Mouse (Mus musculus): ENCODE measurements around the gene Mettl13.

The Mettl13 gene

DNA sequence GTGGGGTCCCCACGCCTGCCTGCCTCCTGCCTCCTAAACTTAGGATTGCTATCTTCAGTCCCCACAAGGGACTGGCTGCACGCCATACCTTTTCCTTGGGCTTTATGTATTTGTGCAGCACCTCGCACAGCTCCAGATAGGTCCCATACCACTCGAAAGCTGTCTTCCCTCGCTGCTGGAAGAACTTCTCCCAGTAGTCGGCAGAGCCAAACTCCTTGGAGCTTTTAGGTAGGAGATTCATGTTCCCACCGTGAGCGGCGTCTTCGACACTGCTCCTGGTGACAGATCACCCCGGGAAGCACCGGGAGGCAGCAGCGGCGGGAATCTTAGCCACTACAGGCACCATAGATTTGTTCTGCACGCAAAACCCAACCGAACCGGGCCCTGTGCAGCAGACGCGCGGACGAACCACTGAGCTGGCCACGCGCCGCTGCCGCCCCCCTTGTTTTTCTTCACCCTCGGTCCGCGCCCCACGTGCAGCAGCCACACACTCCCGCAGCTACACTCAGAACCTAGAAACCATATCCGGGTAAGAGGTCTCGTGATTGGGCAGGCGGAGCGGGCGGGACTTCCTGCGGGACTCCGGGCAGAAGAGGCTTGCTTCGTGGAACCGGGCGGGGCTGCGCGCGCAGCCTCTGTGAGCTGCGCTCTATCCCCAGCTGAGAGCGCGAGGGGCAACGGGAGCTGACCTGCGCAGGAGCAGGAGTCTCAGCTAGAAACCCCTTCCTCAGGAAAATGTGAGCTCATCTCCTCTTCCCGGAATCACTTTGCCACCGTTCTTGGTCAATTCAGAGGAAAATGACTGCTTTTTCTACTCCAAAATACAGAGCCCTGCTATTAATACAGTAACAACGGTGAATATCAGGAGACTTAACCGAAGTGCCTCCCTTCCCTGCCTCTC is at the start of gene Mettl13:
Mettl13 (minus strand) TSS at position 536 of the 901 bp plus-strand sequence.
- peak; percentile 68 to 75 for DNase-seq (ENCODE audit: low spot score in 2 of 2)

DNA sequence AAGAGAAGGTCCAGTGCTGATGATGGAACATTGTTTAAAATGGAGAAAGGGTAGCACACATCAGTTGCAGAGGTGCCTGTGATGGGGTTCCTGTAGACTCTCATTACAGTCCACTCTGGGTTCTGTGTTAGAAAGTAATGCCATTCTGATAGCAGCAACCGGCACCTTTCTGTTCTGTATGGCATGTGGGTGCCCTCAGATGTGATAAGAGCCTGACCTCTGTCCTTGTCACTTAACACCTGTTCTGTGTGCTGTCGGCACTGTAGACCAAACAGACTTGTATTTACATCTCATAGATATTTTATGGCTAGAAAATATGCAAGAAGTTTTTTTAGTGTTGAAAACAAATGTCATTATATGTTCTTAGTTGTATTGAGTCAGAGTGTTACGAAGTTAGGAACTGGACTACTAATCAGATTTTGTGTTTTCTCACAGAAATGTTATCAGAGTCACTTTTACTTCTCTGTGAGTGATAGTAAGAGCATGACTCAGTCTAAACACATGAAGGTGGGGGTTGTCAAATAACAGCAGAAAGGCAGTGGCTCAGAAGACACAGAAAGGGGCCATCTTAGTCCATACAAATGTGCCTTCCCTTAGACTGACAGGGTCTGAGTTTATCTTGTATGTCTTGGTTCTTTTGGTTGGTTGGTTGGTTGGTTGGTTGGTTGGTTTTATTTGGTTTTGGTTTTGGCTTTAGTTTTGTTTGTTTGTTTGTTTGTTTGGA is 49.2 kb upstream of the Mettl13 start:
- DNase-seq (ENCODE audit: low spot score in 2 of 2): no peak

DNA sequence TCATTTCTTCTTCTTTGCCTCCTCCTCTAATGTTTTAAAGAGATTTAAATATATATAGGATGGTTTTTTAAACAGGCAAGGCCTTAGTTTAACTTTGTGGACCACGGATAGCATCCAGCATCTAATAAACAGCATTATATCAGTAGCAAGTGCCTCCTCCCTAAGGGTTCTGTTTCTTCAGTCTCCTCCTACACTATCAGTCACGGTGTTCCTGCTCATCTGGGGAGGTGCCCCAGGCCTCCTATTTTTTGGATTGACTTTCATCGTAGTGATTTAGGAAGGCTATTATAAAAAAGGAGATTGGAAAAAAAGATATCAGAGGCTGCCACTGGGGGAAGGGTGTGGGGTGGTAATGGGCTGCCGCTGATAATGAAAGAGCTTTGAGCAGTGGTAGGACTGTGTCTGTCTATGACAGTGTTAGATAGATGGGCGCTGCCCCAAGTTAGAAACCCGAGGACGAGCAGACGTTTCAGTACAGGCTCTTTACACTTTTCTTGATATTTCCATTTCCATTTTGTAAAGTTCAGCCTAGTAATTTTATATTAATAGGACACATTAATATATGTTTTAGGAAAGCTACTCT is 42.2 kb upstream of the Mettl13 start:
- no peak for DNase-seq (ENCODE audit: low spot score in 2 of 2)

DNA sequence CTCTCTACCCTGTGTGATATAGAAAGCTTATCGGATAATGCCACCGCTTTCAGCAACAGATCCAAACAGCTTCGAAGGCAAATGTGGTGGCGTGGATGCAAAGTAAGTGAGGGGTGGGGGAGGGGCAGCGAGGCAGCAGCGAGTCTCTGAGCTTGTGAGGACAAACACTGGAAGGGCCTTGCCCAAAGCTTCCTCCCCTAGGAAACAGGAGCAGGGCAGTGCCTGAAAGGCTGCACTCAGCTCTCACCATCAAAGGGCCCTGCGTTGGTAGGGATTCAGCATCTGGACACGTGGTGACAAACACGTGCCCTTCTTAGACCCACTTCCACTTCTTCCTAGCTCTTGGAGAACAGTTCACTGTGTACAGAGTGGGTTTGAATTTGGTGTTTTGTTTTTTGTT is 41.1 kb upstream of the Mettl13 start:
- no peak for DNase-seq (ENCODE audit: low spot score in 2 of 2)

DNA sequence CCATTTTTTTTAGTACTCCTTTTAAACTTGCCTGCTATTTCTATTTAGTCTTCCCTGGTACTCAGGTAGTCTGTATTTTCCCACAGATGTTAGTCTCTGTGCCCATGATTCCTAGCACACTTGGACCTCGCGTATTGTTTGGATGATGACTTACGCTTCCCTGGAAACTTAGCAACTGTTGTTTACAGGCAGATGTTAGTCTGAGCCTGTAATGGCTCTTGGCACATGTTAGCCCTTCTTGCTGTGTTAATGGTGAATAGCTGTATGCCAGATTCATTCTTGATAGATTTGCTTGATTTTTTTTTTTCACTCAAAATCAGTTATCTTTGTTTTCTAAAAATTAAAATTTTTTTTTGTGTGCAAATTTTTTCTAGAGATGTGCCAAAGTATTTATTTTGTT is 40.3 kb upstream of the Mettl13 start:
- DNase-seq (ENCODE audit: low spot score in 2 of 2): no peak

DNA sequence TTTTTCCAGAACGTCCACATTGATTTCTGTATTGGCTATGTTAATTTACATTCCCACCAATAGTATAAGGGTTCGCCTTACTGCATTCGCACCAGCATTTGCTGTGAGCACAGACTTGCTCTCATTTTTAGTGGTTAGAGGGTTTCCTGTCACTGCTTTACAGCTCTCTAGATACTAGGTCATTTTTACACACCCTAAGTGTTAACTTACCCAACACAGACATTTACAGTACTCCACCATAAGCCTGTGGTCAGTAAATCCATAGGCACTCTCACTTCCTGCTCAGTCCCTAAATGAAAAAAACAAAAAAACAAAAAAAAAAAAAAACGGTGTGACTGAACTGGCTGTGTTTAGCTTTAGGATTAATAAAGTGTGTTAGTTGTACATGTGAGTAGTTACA is 37.9 kb upstream of the Mettl13 start:
- no peak for DNase-seq (ENCODE audit: low spot score in 2 of 2)

DNA sequence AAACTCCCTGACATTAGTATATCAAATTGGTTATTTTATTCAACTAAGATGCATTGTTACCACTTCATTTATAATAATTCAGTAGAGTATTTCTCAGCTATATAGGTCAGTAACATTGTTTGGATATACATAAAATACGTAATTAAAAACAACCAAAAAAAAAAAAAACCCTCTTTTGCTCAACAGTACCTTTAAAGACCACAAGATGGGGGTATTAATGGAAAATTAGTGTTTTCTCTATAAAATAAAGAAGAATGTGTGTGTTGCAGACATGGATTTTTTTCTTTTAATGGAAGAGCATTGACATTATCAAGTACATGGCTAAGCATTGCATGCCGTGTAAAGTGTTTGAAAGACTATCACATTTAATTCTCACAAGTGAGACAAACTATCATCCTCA is 34.5 kb upstream of the Mettl13 start:
- DNase-seq (ENCODE audit: low spot score in 2 of 2): no peak

DNA sequence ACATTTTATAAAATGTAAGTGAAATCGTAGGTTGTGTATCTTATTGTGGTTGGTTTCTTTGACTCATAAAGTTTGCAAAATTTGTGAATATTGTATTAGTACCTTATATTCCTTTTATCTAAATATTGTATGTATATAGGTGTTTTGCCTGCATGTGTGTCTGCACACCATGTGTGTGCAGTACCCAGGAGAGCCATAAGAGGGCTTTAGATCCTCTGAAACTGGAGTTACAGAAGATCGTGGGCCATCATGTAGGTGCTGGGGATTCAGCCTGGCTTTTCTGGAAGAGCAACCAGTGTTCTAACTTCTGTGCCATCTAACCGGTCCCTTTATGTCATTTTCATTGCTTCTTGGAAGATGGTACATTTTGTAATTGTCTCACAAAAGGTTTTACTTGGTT is 26.7 kb upstream of the Mettl13 start:
- no peak for DNase-seq (ENCODE audit: low spot score in 2 of 2)

DNA sequence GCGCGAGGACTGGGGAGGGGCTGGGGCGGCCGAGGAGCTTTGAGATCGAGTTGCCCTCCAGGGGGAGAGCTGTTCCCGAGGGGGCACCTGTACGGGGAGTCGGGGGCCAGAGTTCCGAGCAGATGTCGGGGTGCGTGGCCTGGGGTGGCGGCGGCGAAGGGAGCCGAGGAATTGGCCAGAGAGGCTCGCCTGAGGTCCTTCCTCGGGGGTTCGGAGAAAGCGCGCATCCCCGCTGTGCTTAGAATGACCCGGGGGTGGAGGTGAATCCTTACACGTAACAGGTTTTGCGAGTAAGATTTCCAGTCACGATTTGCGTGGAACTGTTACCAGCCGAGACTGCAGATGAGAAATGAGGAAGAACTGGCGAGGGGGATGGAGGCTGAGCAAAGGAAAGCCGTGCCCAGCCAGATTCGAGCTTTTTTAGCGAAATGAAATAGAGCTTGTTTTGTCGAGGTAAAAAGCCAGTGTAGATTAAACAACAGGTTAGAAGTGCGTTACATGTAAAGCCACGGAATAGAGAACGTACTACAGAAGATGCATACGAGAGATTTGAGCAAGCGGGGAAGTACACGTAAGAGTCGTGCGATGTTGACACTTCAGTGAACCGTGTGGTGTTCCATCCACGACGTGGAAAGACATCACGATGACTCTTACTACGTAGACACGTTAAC is 22.7 kb upstream of the Mettl13 start:
- DNase-seq (ENCODE audit: low spot score in 2 of 2): peak in 1 of 2 experiments; percentile 29

DNA sequence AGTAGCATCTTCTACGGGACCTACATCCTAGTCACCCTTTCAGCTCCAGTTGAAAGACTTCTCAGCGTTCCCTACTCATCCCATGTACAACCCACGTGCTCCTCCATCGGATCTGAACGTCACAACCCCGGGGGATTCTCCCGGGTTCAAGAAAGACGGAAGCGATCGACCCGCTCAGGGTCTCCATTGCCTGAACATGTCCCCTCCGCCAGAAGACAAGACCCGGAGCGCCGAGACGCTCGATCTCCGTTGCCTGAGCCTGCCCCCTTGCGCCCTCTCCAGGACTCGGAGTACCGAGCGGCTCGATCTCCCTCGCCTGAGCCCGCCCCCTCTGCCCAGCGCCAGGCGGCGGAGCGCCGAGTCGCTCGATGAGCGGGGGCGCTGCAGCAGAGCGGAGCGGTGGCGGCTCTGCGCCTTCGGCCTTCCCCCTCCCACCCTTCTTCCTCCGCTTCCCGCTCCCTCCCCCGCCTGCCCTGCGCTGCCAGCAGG is 22.0 kb upstream of the Mettl13 start, which contains the start of gene Vamp4:
Vamp4 (plus strand) TSS at position 256 of the 489 bp plus-strand sequence.
- peak; percentile 80 to 82 for DNase-seq (ENCODE audit: low spot score in 2 of 2)

DNA sequence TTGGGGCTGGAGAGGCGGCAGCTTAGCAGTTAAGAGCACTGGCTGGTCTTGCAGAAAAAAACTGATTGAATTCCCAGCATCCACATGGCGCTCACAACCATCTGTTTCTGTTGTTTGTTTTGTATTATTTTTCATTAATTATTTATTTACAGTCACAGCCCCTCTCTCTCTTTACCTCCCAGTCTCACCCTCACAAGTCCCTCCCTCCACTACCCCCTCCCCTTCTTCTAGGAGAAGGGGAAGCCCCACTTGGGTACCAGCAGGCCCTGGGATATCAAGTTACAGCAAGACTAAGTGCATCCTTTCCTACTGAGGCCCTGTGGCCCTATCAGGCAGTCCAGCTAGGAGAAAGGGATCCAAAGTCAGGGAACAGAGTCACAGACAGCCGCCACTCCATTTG is 19.0 kb upstream of the Mettl13 start:
- DNase-seq (ENCODE audit: low spot score in 2 of 2): no peak

DNA sequence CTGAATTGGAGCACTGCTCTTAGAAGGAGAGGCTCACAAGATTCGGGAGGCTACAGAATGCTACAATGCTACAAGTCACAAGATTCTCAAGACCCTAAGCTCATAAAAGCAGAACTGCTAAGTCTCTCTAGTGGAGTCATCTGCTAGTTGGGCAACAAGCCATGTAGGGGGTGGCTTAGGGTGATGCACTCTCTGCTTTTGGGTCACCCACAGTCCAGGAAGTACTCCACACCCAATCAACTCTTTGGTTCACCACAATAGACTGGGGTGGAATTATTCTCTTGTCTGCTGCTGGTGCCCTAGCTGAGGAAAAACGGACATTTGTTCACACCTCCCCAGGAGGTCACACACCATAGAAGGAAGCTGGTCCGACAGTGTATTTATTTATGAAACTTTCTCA is 16.6 kb upstream of the Mettl13 start:
- DNase-seq (ENCODE audit: low spot score in 2 of 2): no peak

DNA sequence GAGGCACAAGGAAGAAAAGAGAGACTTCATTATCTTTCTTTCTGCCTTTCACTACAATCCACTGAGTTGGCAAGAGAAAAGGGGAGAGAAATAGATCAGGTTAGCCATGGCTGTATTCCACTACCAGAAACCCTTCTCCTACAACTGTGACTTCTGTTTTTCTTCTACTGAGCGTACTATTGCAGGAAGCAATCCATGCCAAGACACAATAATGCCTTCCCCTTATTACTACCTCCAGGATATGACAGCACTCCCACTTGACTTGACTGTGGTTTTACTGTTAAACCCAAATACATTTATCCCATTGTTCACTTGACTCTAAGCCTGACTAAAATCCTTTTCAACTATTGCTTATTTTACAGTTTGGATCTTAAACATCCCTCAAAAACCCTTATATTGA is 14.9 kb upstream of the Mettl13 start:
- no peak for DNase-seq (ENCODE audit: low spot score in 2 of 2)

DNA sequence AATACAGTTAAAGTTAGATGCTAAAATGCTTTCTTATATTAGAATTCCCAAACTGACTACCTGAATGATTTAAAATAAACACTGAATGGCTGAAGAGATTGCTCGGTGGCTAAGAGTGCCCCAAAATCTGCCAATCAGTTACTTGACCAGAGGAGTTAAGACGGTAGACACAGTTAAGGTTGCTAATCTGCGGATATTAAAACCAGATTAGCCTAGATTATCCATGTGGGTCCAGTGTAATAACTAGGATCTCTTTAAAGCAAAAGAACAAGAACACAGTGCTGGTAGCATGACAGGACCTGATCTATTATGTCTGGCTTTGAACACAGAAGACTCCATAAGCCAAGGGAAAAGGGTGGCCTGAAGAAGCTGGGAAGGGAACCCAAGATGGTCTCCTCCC is 5.8 kb upstream of the Mettl13 start:
- no peak for DNase-seq (ENCODE audit: low spot score in 2 of 2)

DNA sequence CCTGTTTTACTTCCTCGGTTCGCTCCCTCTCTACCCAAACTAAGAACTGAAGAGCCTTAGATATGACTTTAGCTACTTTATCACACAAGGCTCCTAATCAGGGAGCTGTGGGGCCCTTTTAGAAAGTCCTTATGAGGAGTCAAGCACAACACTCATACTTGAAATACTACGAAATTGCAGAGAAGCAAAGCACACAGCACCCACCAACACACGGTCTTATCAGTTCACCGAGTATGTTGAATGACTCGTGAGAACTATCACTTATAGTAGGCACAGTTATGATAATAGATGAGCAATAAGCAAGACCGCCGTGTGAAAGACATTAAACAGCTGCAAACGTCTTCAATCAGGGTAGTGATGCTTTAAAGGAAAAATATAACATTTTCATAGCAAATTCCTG is 4.6 kb upstream of the Mettl13 start:
- DNase-seq (ENCODE audit: low spot score in 2 of 2): no peak

DNA sequence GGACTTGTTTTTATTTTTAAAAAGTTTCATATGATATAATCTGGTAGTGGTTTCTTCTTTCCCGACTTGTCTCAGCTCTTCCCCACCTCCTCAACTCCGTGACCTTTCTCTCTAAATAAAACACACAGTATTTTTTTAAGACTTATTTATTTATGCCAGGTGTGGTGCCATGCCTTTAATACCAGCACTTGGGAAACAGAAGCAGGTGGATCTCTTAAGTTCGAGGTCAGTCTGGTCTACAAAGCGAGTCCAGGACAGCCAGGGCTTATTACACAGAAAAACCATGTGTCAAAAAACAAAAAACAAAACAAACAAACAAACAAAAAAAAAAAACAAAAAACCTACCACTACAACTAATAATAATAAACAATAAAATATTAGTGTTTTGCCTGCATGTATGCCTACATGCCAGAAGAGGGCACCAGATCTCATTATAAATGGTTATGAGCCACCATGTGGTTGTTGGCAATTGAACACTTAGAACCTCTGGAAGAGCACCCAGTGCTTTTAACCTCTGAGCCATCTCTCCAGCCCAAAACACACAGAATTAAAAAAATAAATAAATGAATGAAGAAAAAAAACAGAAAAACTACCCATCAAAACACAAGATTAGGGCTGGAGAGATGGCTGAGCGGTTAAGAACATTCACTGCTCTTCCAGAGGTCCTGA is 1.4 kb upstream of the Mettl13 start:
- DNase-seq (ENCODE audit: low spot score in 2 of 2): no peak

DNA sequence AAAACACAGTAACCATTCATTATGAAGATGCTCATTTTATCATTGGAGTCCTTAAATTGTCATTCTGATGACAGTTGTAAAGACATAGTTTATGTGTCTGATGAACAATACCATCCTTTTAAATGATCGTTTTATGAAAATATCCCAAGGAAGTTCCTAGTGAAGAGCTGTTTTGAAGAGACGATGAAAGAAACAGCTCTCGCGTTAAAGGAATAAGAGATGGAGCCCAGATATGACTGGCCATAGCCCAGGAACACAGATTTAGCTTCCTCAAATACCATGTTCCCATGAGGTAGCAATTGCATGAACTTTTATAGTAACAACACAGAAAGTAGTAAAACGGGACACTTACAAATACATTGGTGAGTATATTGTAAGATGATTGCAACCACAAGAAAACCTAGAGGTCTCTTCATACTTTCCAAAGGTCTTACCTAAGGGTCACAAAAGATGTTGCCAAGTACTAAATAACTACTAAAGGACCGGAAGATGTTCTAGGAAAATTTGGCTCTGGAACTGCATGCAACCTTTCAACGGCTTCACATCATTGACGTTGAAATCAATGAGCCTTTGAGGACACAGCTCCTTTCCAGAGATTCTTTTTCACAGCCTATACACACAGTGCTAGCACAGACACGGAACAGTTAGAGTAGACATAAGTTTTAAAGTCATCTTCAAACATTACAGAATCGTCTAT is 714 bp upstream of the Mettl13 start:
- no peak for DNase-seq (ENCODE audit: low spot score in 2 of 2)

DNA sequence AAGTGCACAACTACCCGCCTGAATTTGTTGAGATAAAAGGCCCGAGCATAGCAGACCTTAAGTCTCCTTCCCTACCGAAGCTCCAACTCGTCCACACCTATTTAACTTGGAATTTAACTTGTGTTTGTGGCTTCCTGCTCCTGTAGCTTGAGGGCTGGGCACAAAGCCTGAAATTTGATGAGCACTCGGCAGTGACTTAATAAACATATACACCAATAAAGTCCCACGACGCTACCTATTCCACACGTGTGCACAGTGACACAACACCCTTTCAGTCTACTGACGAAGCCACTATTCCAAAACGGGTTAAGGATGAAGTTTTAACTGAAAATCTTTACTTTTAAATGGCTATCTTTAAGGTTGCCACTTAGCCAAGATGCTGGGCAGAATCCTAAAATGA is 744 bp downstream of the Mettl13 start:
- no peak for DNase-seq (ENCODE audit: low spot score in 2 of 2)

DNA sequence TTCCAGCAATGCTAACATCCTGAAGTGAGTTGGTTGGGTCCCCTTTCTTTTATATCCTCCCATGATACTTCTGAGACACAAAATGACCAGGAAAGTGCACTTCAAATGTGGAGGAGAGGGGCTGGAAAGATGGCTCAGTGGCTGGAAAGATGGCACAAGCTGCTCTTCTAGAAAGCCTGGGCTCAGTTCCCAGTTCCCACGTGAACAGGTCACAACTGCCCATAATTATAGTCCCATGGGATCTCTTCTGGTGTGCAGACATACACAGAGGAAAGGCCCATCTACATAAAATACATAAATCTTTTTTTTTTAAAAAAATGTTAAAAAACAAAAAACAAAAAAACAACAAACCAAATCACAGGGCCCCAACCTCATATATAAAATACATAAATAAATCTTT is 5.1 kb downstream of the Mettl13 start:
- DNase-seq (ENCODE audit: low spot score in 2 of 2): no peak

DNA sequence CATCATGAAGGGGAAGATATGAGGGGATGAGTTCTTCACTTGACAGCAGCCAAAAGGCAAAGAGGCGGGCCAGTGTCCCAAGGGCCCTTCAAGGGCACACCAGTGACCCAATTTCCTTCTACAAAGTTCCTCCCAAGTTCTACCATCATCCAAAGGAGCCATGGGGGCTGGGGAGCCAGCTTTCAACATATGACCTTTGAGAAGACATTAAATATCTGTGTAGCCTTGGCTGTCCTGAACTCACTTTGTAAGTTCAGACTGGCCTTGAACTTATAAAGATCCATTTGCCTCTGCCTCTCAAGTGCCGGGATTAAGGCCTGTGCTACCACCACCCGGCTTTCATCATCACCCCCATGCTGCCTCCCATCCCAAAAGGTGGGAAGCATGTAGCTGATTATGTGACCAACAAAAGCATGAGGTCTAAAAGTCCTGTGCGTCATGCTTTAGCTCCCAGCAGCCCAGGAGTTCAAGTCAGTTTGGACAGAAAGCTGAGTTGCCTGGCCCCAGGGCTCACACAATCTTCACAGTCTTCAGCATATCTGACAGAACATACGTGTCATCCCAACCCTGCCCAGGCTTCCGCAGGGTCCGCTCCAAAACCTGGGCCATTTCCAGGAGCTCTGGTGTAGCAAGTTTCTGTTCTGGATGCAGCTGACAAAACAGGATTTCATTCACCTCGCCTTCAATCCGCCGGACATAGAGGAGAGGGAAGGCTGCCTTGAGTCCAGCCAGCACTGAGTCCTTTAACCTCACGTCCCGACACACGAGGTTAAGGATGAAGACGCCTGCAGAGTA is 14.4 kb downstream of the Mettl13 start:
- no peak for DNase-seq (ENCODE audit: low spot score in 2 of 2)
